In genomic region chr5:65199346-65200128, GRCm38 (mm10) we compare ENCODE assay signal across 8 mouse cellular contexts. TPM values are rescaled to one million over a fixed set of nuclear protein-coding genes. Genes with fewer than 3 reads are reported as not detected.
DNase-seq lines count a peak whose midpoint lies in the region; ATAC-seq lines count a peak whose summit lies in the region.

Gene Wdr19 (plus strand): TSS chr5:65199696.

- H3K4me3 ChIP-seq in hindbrain, embryonic 16.5 days (ENCODE audit: low read length): peak within 1 kb of the TSS; percentile 74
- H3K4me3 ChIP-seq in macrophage (ENCODE audit: inconsistent target): peak within 1 kb of the TSS; percentile 82

- peaks cover 1% of the 10 kb centered on the region; the same call in 1 of the 2 replicates for H3K36me3 ChIP-seq in hindbrain, embryonic 16.5 days (ENCODE audit: control insufficient read depth, insufficient read depth, low read length)
- no peaks in the 10 kb centered on the region for H3K36me3 ChIP-seq in macrophage (ENCODE audit: inconsistent target)

- H3K9me3 ChIP-seq in hindbrain, embryonic 16.5 days (ENCODE audit: control insufficient read depth, low read length): no peaks in the 10 kb centered on the region

- H3K27me3 ChIP-seq in hindbrain, embryonic 16.5 days (replicated peaks; ENCODE audit: control insufficient read depth, insufficient read depth, low read length): no peaks in the 10 kb centered on the region

- under 1% methylated on average over 37 of the region's 37 CpGs for WGBS in hindbrain, embryonic 16.5 days
- WGBS in macrophage (ENCODE audit: missing documents): 0% methylated on average over 36 of the region's 37 CpGs

- H3K4me2 ChIP-seq in hindbrain, embryonic 16.5 days (ENCODE audit: low read length): peak within 1 kb of the TSS; percentile 77

- H3K9ac ChIP-seq in hindbrain, embryonic 16.5 days (ENCODE audit: low read depth, low read length): peak within 1 kb of the TSS; percentile 81

- H3K27ac ChIP-seq in hindbrain, embryonic 16.5 days (ENCODE audit: low read depth, low read length): peak within 1 kb of the TSS; percentile 86
- peak within 1 kb of the TSS; percentile 59 for H3K27ac ChIP-seq in macrophage

- no peaks in the 10 kb centered on the region for H3K79me2 ChIP-seq in macrophage (ENCODE audit: inconsistent target)

- peak; percentile 100 for ATAC-seq in hindbrain, embryonic 16.5 days

- peaks cover 9% of the 10 kb centered on the region for H3K4me1 ChIP-seq in hindbrain, embryonic 16.5 days (ENCODE audit: control insufficient read depth, insufficient read depth, low read depth, low read length)

- DNase-seq in WW6 (ENCODE audit: low read depth, low spot score): peak; percentile 97
- DNase-seq in cerebellum, postnatal 4 days (ENCODE audit: low spot score in 2 of 2): peak; percentile 95
- DNase-seq in gastrocnemius, adult 18-20 months (ENCODE audit: low spot score): peak; percentile 99
- peak; percentile 97 to 99 for DNase-seq in left cerebral cortex, adult 18-20 months (ENCODE audit: low spot score in 2 of 2)
- peak; percentile 100 for DNase-seq in right cerebral cortex, adult 18-20 months
- DNase-seq in urinary bladder, postnatal 10 days (ENCODE audit: low spot score): peak; percentile 94

RNA-seq across cellular contexts. Expression of gene Wdr19, which starts in this region (rescaled TPM):
- total RNA-seq in gastrocnemius, adult 18-20 months (2021): 1 to 10 TPM in 1 of 2 experiments, under 1 TPM in 1; 0.71 to 1.8 TPM
- polyA plus RNA-seq in hindbrain, embryonic 16.5 days (2015; fragmentation: Nextera tagmentation; extraction: Ambion mirVana): 11.2 and 12.3 TPM in 2 replicates
- 10 to 100 TPM; 17.1 to 18.9 TPM for total RNA-seq in left cerebral cortex, adult 18-20 months (2021)
- total RNA-seq in macrophage (2018; cell fraction: chromatin; rRNA removed): 10 to 100 TPM in 18 of 26 experiments, 1 to 10 TPM in 8; 3.3 to 35.8 (median 18.3) TPM
- 1 to 10 TPM; 3.6 to 9.9 (median 5.4) TPM for total RNA-seq in macrophage (2018; cell fraction: cytosol; rRNA removed)
- total RNA-seq in macrophage (2018; cell fraction: nucleus; rRNA removed): 10 to 100 TPM in 12 of 26 experiments, 1 to 10 TPM in 14; 3.2 to 19.9 (median 9.0) TPM
- polyA plus RNA-seq in macrophage (2018): 3.1 to 7.2 TPM (median 3.9 TPM) in 3 replicates

Comparison
In these comparisons a context has a peak if more than half of its experiments do, and no peak if none do; other contexts are left out.
1. Peak in every context shown above with its lines: DNase-seq, ATAC-seq, H3K4me3 ChIP-seq and H3K27ac ChIP-seq.
2. RNA of gene Wdr19 (total RNA-seq): 17.1 to 18.9 TPM in left cerebral cortex, adult 18-20 months; 0.71 to 1.8 TPM in gastrocnemius, adult 18-20 months; every median in the first group is over 4 times any median in the second.